28 mouse cellular contexts compared by ENCODE assay signal in genomic region chr1:51740626-51741231, GRCm38 (mm10).
A peak's percentile ranks its signal among the peaks of the same experiment; 100 is the strongest.
DNase-seq lines count a peak whose midpoint lies in the region; ATAC-seq and TF ChIP-seq lines count a peak whose summit lies in the region.
"Had no signal": no experiment of that assay in that cellular context is flagged by ENCODE, and none has a peak within 500 bp of the region (broad histone marks: within the 10 kb centered on the region; RNA-seq: fewer than 3 reads in every experiment).

No protein-coding gene starts in this region.

- H3K27ac ChIP-seq in kidney, adult 2 months (ENCODE audit: insufficient read depth, low read depth, low read length): peak overlapping the region; percentile 96
- no peak overlapping the region for H3K27ac ChIP-seq in limb, embryonic 11.5 days (replicated peaks; ENCODE audit: low read depth, low read length)
- no peak overlapping the region for H3K27ac ChIP-seq in limb, embryonic 10.5 days
- H3K27ac ChIP-seq in hindbrain, embryonic 16.5 days (ENCODE audit: low read depth, low read length): no peak overlapping the region
- H3K27ac ChIP-seq: embryonic facial prominence, embryonic 13.5 days; forebrain, embryonic 12.5 days; heart, embryonic 10.5 days; hindbrain, embryonic 14.5 days; liver, embryonic 14.5 days; macrophage; midbrain, embryonic 15.5 days; neural tube, embryonic 12.5 days; stomach, postnatal 0 days had no signal

- H3K9ac ChIP-seq in limb, embryonic 11.5 days (ENCODE audit: low read length): no peak overlapping the region
- H3K9ac ChIP-seq in hindbrain, embryonic 16.5 days (ENCODE audit: low read depth, low read length): no peak overlapping the region
- H3K9ac ChIP-seq: embryonic facial prominence, embryonic 13.5 days; forebrain, embryonic 12.5 days; hindbrain, embryonic 14.5 days; liver, embryonic 14.5 days; midbrain, embryonic 15.5 days; neural tube, embryonic 12.5 days had no signal

- no peaks in the 10 kb centered on the region for H3K36me3 ChIP-seq in kidney, adult 2 months (ENCODE audit: control insufficient read depth, insufficient read depth, low read length)
- H3K36me3 ChIP-seq in limb, embryonic 11.5 days (ENCODE audit: control insufficient read depth, insufficient read depth, low read length): peaks cover 4% of the 10 kb centered on the region; the same call in 1 of the 2 replicates
- H3K36me3 ChIP-seq in limb, embryonic 10.5 days: peaks cover 28% of the 10 kb centered on the region
- H3K36me3 ChIP-seq in hindbrain, embryonic 16.5 days (ENCODE audit: control insufficient read depth, insufficient read depth, low read length): no peaks in the 10 kb centered on the region
- H3K36me3 ChIP-seq: G1E; heart, embryonic 10.5 days; midbrain, embryonic 15.5 days had no signal

- no peak for TF ChIP-seq POLR2A in kidney, adult 2 months (IDR thresholded peaks at IDR 0.05; ENCODE audit: low read depth, low read length)

- no peak overlapping the region for H3K4me3 ChIP-seq in kidney, adult 2 months (ENCODE audit: insufficient read depth, low read depth, low read length)
- no peak overlapping the region for H3K4me3 ChIP-seq in limb, embryonic 11.5 days (ENCODE audit: low read depth, low read length)
- H3K4me3 ChIP-seq in limb, embryonic 10.5 days: no peak overlapping the region
- H3K4me3 ChIP-seq in hindbrain, embryonic 16.5 days (ENCODE audit: low read length): no peak overlapping the region
- H3K4me3 ChIP-seq: embryonic facial prominence, embryonic 13.5 days; erythroblast, embryonic 14.5 days; forebrain, embryonic 12.5 days; heart, embryonic 10.5 days; midbrain, embryonic 15.5 days; neural tube, embryonic 12.5 days had no signal

- H3K4me1 ChIP-seq in kidney, adult 2 months (ENCODE audit: control insufficient read depth, insufficient read depth, low read length): no peaks in the 10 kb centered on the region
- no peaks in the 10 kb centered on the region for H3K4me1 ChIP-seq in limb, embryonic 11.5 days (ENCODE audit: control insufficient read depth, insufficient read depth, low read length)
- no peaks in the 10 kb centered on the region for H3K4me1 ChIP-seq in limb, embryonic 10.5 days
- no peaks in the 10 kb centered on the region for H3K4me1 ChIP-seq in hindbrain, embryonic 16.5 days (ENCODE audit: control insufficient read depth, insufficient read depth, low read depth, low read length)
- H3K4me1 ChIP-seq: forebrain, embryonic 12.5 days; heart, embryonic 10.5 days; midbrain, embryonic 15.5 days; neural tube, embryonic 12.5 days had no signal

- no peaks in the 10 kb centered on the region for H3K9me3 ChIP-seq in limb, embryonic 11.5 days (ENCODE audit: control insufficient read depth, low read length)
- H3K9me3 ChIP-seq in limb, embryonic 10.5 days (replicated peaks): no peaks in the 10 kb centered on the region
- no peaks in the 10 kb centered on the region for H3K9me3 ChIP-seq in hindbrain, embryonic 16.5 days (ENCODE audit: control insufficient read depth, low read length)
- H3K9me3 ChIP-seq: embryonic facial prominence, embryonic 13.5 days; forebrain, embryonic 12.5 days; G1E; heart, embryonic 10.5 days; midbrain, embryonic 15.5 days; neural tube, embryonic 12.5 days had no signal

- WGBS in kidney, adult 2 months: 63% methylated on average over 10 of the region's 10 CpGs
- WGBS in limb, embryonic 11.5 days: 89% methylated on average over 10 of the region's 10 CpGs
- WGBS in limb, embryonic 10.5 days: 90% methylated on average over 10 of the region's 10 CpGs
- 85% methylated on average over 10 of the region's 10 CpGs for WGBS in hindbrain, embryonic 16.5 days

- peak; percentile 61 for DNase-seq in kidney, adult 2 months
- DNase-seq in kidney, postnatal 4 days: no peak
- DNase-seq in limb, embryonic 11.5 days (ENCODE audit: low spot score): peak; percentile 21
- DNase-seq in limb, embryonic 10.5 days (ENCODE audit: low spot score): no peak
- peak; percentile 53 for DNase-seq in lung, postnatal 25 days (ENCODE audit: low spot score)
- no peak for DNase-seq in lung, postnatal 4 days
- DNase-seq: adrenal gland, adult 8-10 months; B cell, adult 2 months; cerebellum, adult 2 months; cerebellum, postnatal 25 days; embryo, embryonic 11 days; heart, postnatal 4 days; left cerebral cortex, postnatal 4 days; right cerebral cortex, postnatal 14 days had no signal

- H3K4me2 ChIP-seq in limb, embryonic 11.5 days (ENCODE audit: low read depth, severe bottlenecking): no peak overlapping the region
- no peak overlapping the region for H3K4me2 ChIP-seq in hindbrain, embryonic 16.5 days (ENCODE audit: low read length)
- H3K4me2 ChIP-seq: embryonic facial prominence, embryonic 13.5 days; forebrain, embryonic 12.5 days; hindbrain, embryonic 14.5 days; midbrain, embryonic 15.5 days; neural tube, embryonic 12.5 days had no signal

- ATAC-seq in limb, embryonic 11.5 days (ENCODE audit: insufficient number of reproducible peaks, low FRiP score, low TSS enrichment, low read depth): no peak
- ATAC-seq in hindbrain, embryonic 16.5 days: no peak
- ATAC-seq: midbrain, embryonic 15.5 days; Patski had no signal

- H3K27me3 ChIP-seq in kidney, adult 2 months (replicated peaks; ENCODE audit: control insufficient read depth, insufficient read depth, low read length): no peaks in the 10 kb centered on the region
- H3K27me3 ChIP-seq in limb, embryonic 11.5 days (ENCODE audit: control insufficient read depth, insufficient read depth, low read length): no peaks in the 10 kb centered on the region
- H3K27me3 ChIP-seq in limb, embryonic 10.5 days (ENCODE audit: low read depth, poor library complexity, severe bottlenecking): no peaks in the 10 kb centered on the region
- H3K27me3 ChIP-seq in hindbrain, embryonic 16.5 days (replicated peaks; ENCODE audit: control insufficient read depth, insufficient read depth, low read length): no peaks in the 10 kb centered on the region
- H3K27me3 ChIP-seq: CH12.LX; embryonic facial prominence, embryonic 13.5 days; forebrain, embryonic 12.5 days; midbrain, embryonic 15.5 days; neural tube, embryonic 12.5 days; Patski had no signal

- no peak for TF ChIP-seq CTCF in kidney, adult 2 months (conservative IDR thresholded peaks at IDR 0.05; ENCODE audit: insufficient read depth, insufficient read length, low read depth, low read length)

Comparison
In these comparisons a context has a peak if more than half of its experiments do, and no peak if none do; other contexts are left out.
1. DNase-seq: peak in kidney, adult 2 months (single experiment), limb, embryonic 11.5 days (single experiment) and lung, postnatal 25 days (single experiment); none in kidney, postnatal 4 days (0 of 2), limb, embryonic 10.5 days (single experiment) and lung, postnatal 4 days (0 of 2).